Mouse (Mus musculus) liver, embryonic 12.5 days (tissue): ENCODE data around the gene Eef1e1. TPM values are rescaled to one million over a fixed set of nuclear protein-coding genes. Genes with fewer than 3 reads are reported as not detected.

ENCODE experiments used
- ATAC-seq: fragments of 200-750 bp; cut with Nextera tagmentation; 2 replicates; pipeline ENCODE4 v1.8.0; 2017; ENCODE audit warnings: moderate number of reproducible peaks, mild to moderate bottlenecking, moderate library complexity
- H3K27ac ChIP-seq: fragments of 300-500 bp; sonication (generic); 2 replicates; pipeline ENCODE4 v1.5.1; 2016; ENCODE audit warnings: mild to moderate bottlenecking
- H3K27me3 ChIP-seq: fragments of 300-500 bp; sonication (generic); replicated peaks from 2 replicates; pipeline ENCODE4 v1.6.1; 2016; ENCODE audit warnings: mild to moderate bottlenecking, moderate library complexity
- H3K36me3 ChIP-seq: fragments of 300-500 bp; sonication (generic); 2 replicates; pipeline ENCODE4 v1.6.1; 2016; ENCODE audit warnings: mild to moderate bottlenecking, moderate library complexity
- H3K4me1 ChIP-seq: fragments of 300-500 bp; sonication (generic); 2 replicates; pipeline ENCODE4 v1.6.1; 2016
- H3K4me2 ChIP-seq: fragments of 300-500 bp; sonication (generic); 2 replicates; pipeline ENCODE4 v1.6.1; 2016; ENCODE audit warnings: mild to moderate bottlenecking, moderate library complexity
- H3K4me3 ChIP-seq: fragments of 300-500 bp; sonication (generic); 2 replicates; pipeline ENCODE4 v1.5.1; 2016; ENCODE audit warnings: mild to moderate bottlenecking, moderate library complexity
- H3K9ac ChIP-seq: fragments of 300-500 bp; sonication (generic); 2 replicates; pipeline ENCODE4 v1.6.1; 2016; ENCODE audit warnings: mild to moderate bottlenecking, moderate library complexity
- H3K9me3 ChIP-seq: fragments of 300-500 bp; sonication (generic); replicated peaks from 2 replicates; pipeline ENCODE4 v1.6.1; 2016; ENCODE audit warnings: mild to moderate bottlenecking, moderate library complexity
- WGBS: fragments of 180-500 bp; shearing (Covaris S2); methylation state at CpG from one replicate; pipeline ENCODE4 v1.1.7; 2016; ENCODE audit not compliant: insufficient replicate concordance; 5-methylcytosine and 5-hydroxymethylcytosine counted together
- polyA plus RNA-seq: library from polyadenylated mRNA; unstranded; fragments of >200 nt; fragmentation: Nextera tagmentation; extraction: Ambion mirVana; gene quantifications from 2 replicates; pipeline ENCODE4 v1.2.1, GENCODE M21; 2016

The Eef1e1 gene
- polyA plus RNA-seq, 1 experiment from 2014 or later: 62.2 TPM

DNA sequence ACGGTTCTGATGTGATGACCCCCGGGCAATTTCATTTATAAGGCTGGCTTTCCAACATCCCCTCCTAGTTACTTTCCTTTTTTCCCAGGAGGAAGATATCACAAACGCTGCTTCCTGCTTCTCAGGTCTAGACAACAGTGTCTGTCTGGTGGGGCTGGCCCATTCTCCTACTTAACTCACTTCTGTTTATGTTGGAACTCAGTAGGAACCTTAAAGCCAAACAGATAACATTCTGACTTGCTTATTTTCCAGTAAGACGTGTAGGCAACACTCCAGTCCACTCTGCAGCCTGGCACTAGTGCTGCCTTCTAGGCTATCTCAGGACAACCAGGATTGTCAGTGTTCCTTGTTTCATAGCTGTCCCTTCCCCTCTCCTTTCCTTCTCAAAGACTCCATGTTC, 9.8 kb downstream of the Eef1e1 start:
- Histone ChIP-seq H3K27ac (no peak overlapping the region), H3K4me1 (no peaks in the 10 kb centered on the region), H3K4me3 (no peak overlapping the region), H3K27me3 (no peaks in the 10 kb centered on the region), H3K9ac (no peak overlapping the region), H3K36me3 (peaks cover 97% of the 10 kb centered on the region), H3K4me2 (no peak overlapping the region), H3K9me3 (no peaks in the 10 kb centered on the region)
- no peak for ATAC-seq
- 74% methylated on average over 4 of the region's 4 CpGs for WGBS

DNA sequence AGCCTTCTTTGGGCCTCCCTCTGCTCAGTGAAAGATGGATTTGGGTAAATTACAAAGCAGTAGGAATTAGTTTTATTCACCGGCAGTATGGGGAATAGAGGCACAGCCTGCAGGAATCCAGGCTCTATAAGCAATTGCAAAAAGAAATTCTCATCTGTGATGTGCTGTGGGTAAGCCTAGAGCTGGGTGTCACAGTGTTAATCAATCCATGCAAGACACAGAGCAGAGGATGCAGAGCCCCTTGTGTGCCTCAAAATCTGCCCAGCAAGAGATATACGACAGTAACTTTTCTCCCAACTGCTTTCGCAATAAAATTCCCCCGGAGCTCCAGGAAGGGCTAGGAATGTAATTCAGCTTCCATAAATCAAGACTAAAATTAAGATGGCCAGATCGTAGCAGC, 17.4 kb downstream of the Eef1e1 start:
- Histone ChIP-seq H3K9ac (no peak overlapping the region), H3K27me3 (no peaks in the 10 kb centered on the region), H3K36me3 (peaks cover 49% of the 10 kb centered on the region), H3K4me3 (no peak overlapping the region), H3K4me1 (no peaks in the 10 kb centered on the region), H3K4me2 (no peak overlapping the region), H3K27ac (no peak overlapping the region), H3K9me3 (no peaks in the 10 kb centered on the region)
- 88% methylated on average over 5 of the region's 5 CpGs for WGBS
- ATAC-seq: no peak

DNA sequence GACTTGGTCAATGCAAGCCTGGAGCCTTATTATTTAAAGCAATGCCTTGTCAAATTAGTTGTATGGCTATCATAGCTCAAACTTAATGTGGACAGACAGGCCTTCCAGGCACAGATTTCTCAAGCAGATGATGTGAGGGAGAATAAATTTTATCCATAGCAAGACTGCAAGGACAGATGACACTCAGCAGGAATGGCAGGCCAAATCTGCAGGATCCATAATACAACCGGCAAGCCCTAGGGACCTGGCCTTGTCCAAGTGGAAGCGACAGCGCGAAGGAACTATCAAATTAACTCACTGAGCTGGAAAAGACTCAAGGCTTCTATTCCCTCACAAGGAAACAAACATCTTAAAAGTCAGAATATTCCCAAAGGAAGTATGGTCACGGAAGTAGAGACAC, 17.9 kb downstream of the Eef1e1 start:
- WGBS: 91% methylated on average over 5 of the region's 5 CpGs
- Histone ChIP-seq H3K4me3 (no peak overlapping the region), H3K9me3 (no peaks in the 10 kb centered on the region), H3K4me1 (no peaks in the 10 kb centered on the region), H3K27me3 (no peaks in the 10 kb centered on the region), H3K4me2 (no peak overlapping the region), H3K27ac (no peak overlapping the region), H3K36me3 (peaks cover 45% of the 10 kb centered on the region), H3K9ac (no peak overlapping the region)
- no peak for ATAC-seq

DNA sequence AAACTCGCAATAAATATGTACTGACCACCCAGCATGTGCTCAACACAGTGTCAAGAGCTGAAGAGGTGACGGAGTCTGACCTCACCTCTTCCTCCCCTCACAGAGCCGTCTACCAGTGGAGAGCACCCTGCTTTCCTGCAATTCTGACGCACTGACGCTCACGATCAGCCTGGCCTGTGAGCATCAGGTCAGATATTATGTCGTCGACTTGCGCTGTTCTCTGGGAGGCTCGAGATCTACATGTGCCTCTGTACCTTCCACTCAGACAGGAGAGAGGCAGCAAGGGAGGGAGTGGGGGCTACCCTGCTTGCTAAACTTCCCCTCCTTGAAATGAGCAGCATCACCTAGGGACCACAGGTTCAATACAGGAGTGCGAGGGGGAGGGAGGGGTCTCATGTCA, 20.2 kb downstream of the Eef1e1 start:
- H3K4me3 ChIP-seq: no peak overlapping the region
- no peak overlapping the region for H3K9ac ChIP-seq
- ATAC-seq: no peak
- no peak overlapping the region for H3K27ac ChIP-seq
- no peak overlapping the region for H3K4me2 ChIP-seq
- H3K9me3 ChIP-seq: no peaks in the 10 kb centered on the region
- no peaks in the 10 kb centered on the region for H3K27me3 ChIP-seq
- H3K36me3 ChIP-seq: peaks cover 24% of the 10 kb centered on the region
- 68% methylated on average over 11 of the region's 11 CpGs for WGBS
- peaks cover 7% of the 10 kb centered on the region for H3K4me1 ChIP-seq

DNA sequence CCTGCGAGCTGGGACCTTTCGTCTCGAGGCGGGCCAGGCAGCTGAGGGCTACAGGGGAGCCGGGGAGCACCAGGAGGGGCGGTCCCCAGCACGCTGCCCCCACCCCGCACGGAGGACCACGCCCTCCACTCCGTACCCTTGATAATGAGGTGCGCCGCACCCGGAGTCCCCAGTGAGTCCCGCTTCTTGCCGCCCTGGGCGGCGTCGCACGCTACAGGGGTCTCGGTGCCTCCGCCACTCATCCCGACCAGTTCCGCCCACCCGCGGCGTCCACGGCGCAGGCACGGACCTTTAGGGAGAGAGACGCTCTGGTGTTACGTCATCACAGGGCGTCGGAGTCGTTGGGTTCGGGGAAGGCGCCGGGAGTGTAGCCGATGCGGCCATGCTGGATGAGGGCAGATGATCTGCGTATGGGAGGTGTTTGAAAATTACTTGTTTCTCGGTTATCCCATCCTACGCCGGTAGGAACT, 24.0 kb downstream of the Eef1e1 start, which contains the start of gene Bloc1s5:
Bloc1s5 (minus strand) TSS at position 310 of the 470 bp plus-strand sequence.
- WGBS: under 1% methylated on average over 41 of the region's 44 CpGs
- H3K9me3 ChIP-seq: no peaks in the 10 kb centered on the region
- peak; percentile 92 for ATAC-seq
- H3K36me3 ChIP-seq: peaks cover 7% of the 10 kb centered on the region
- H3K4me3 ChIP-seq: peak within 1 kb of the TSS; percentile 68
- H3K4me2 ChIP-seq: peak within 1 kb of the TSS; percentile 75
- H3K27me3 ChIP-seq: no peaks in the 10 kb centered on the region
- peaks cover 32% of the 10 kb centered on the region for H3K4me1 ChIP-seq
- peak within 1 kb of the TSS; percentile 83 for H3K9ac ChIP-seq
- H3K27ac ChIP-seq: peak within 1 kb of the TSS; percentile 96

DNA sequence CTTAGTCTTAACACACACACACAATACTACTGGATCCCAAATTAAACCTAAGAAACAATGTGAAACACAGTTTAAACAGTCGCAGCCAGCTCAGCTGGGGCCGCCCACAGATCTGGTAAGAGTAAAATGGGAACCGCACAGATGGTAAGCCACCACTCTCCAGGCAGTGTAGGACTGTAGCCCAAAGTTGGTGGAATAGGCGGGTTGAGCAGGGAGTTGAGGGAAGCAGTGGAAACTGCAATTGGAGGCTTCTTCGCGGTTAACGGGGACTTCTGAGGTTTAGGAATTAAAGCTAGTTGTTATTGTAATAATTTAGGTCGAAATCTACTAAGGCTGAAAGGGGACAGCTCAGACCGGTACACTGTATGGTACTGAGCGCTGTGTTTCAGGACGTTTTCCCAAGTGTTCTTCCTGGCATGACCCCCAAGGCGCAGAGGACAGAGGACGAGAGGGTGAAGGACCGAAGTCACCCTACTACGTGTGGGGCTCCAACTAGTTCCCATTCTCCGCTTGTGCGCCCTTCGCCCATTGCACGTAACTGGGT, 24.5 kb downstream of the Eef1e1 start:
- peak; percentile 55 for ATAC-seq
- Histone ChIP-seq H3K4me2 (peak overlapping the region; percentile 75), H3K9ac (peak overlapping the region; percentile 83), H3K9me3 (no peaks in the 10 kb centered on the region), H3K36me3 (peaks cover 7% of the 10 kb centered on the region), H3K27me3 (no peaks in the 10 kb centered on the region), H3K4me1 (peaks cover 32% of the 10 kb centered on the region), H3K27ac (peak overlapping the region; percentile 96), H3K4me3 (peak overlapping the region; percentile 68)
- WGBS: under 1% methylated on average over 19 of the region's 19 CpGs

DNA sequence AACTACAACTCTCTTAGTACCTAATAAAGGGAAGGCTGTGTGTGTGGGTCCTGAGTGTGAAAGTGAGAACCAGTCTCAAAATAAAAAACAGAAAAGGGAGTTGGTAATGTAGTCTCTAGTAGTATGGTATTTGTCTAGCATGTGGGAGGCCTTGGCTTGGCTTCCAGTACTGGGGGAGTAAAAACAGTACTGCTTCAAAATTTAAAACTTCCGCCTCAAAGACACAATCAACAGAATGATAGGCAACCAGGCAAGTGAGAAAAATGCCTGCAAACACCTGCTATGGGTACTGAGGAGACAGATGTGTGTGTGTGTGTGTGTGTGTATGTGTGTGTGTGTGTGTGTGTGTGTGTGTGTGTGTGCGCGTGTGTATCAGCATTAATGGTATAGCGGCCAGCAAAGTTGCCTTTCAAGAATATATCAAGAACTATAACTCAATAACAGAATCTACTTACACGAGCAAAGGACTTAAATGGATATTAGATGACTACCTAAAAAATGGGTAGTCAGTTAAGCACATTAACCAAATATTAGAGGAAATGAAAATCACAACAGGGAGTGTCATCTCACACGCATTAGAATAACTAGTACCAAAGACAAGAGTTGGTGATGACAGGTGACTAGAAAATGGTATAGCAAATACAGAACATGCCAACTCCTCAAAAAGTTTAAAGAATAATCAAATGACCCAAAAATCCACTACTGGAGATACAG, 25.4 kb downstream of the Eef1e1 start:
- peaks cover 32% of the 10 kb centered on the region for H3K4me1 ChIP-seq
- no peak for ATAC-seq
- peak overlapping the region; percentile 83 for H3K9ac ChIP-seq
- peaks cover 13% of the 10 kb centered on the region for H3K36me3 ChIP-seq
- H3K9me3 ChIP-seq: no peaks in the 10 kb centered on the region
- peak overlapping the region; percentile 96 for H3K27ac ChIP-seq
- peak overlapping the region; percentile 75 for H3K4me2 ChIP-seq
- WGBS: 73% methylated on average over 6 of the region's 6 CpGs
- peak overlapping the region; percentile 68 for H3K4me3 ChIP-seq
- H3K27me3 ChIP-seq: no peaks in the 10 kb centered on the region

DNA sequence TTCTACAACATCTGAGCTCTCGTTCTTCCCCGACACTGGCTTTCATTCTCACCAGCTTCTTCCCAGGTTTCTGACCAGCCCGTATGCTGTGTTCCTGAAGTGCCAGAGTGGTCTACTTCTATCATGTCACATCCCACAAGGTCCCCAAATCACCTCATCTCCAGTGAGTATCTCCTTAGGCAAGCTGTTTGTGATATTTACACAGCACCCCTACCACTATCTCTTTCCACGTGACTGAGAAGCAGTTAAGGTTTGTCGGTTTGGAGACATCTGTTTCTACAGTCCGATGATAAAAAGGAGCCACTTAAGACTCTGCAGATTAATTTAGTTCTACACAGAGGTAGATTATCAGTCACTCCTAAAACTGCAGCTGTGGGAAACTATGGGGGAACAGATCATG, 26.3 kb downstream of the Eef1e1 start:
- ATAC-seq: peak; percentile 68
- H3K27ac ChIP-seq: peak overlapping the region; percentile 84
- no peaks in the 10 kb centered on the region for H3K27me3 ChIP-seq
- H3K36me3 ChIP-seq: peaks cover 13% of the 10 kb centered on the region
- H3K4me2 ChIP-seq: peak overlapping the region; percentile 45
- H3K9ac ChIP-seq: peak overlapping the region; percentile 42; the same call in 1 of the 2 replicates
- no peaks in the 10 kb centered on the region for H3K9me3 ChIP-seq
- WGBS: 33% methylated on average over 6 of the region's 6 CpGs
- peak overlapping the region; percentile 3; the same call in 1 of the 2 replicates for H3K4me3 ChIP-seq
- H3K4me1 ChIP-seq: peaks cover 32% of the 10 kb centered on the region

DNA sequence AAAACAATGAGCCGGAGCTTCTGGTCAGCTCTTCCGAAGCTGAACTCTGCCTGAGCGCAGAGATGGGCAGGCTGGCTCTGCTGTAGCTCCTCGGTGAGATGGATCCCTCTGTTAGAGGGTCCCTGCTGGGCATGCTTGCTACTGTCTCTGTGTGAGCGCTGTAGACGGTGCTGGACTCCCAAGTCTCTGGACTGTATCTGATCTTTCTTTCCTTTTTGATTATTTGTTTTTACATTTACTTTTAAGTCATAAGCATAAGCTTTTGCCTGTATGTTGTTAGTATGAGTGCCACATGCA, 32.7 kb downstream of the Eef1e1 start:
- Histone ChIP-seq H3K27me3 (no peaks in the 10 kb centered on the region), H3K36me3 (peaks cover 30% of the 10 kb centered on the region), H3K4me3 (no peak overlapping the region), H3K27ac (no peak overlapping the region), H3K9ac (no peak overlapping the region), H3K4me1 (peaks cover 15% of the 10 kb centered on the region), H3K4me2 (no peak overlapping the region), H3K9me3 (no peaks in the 10 kb centered on the region)
- WGBS: 54% methylated on average over 6 of the region's 6 CpGs
- no peak for ATAC-seq

DNA sequence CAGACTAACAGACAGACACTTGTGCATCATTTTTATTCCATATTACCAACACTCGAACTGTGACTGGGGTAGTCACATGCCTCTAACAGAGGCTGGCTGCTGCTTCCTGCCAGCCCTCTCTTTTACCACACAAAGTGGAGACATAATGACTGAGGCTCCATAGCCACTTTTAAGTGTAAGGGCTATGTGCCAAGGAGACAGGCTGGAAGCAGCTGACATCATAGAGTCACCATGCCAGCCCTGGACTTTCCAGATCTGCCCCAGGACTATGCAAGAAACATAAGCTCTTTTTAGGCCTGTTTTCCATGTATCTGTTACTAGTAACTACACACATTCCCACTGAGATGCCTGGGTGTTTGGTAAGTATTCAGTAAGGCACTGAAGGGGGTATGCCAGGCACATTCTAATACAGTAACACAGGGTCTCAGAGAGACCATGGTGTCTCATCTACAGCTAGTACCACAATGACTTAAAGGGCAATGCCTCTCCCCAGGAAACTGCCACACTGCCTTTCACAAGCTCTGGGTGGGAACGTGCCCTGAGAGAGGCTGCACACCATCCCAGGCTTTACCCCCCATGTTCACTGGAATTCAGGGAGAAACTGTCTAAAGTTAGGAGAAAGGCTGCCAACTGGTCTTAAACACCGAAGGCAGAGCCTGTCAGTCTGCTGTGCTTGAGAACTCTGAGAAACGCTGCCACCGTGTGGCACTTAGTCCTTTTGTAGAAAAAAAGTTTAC, 33.2 kb downstream of the Eef1e1 start:
- Histone ChIP-seq H3K27ac (no peak overlapping the region), H3K9me3 (no peaks in the 10 kb centered on the region), H3K36me3 (peaks cover 33% of the 10 kb centered on the region), H3K9ac (no peak overlapping the region), H3K27me3 (no peaks in the 10 kb centered on the region), H3K4me2 (no peak overlapping the region), H3K4me3 (no peak overlapping the region), H3K4me1 (peaks cover 11% of the 10 kb centered on the region; the same call in 1 of the 2 replicates)
- WGBS: 35% methylated on average over 5 of the region's 5 CpGs
- ATAC-seq: no peak

DNA sequence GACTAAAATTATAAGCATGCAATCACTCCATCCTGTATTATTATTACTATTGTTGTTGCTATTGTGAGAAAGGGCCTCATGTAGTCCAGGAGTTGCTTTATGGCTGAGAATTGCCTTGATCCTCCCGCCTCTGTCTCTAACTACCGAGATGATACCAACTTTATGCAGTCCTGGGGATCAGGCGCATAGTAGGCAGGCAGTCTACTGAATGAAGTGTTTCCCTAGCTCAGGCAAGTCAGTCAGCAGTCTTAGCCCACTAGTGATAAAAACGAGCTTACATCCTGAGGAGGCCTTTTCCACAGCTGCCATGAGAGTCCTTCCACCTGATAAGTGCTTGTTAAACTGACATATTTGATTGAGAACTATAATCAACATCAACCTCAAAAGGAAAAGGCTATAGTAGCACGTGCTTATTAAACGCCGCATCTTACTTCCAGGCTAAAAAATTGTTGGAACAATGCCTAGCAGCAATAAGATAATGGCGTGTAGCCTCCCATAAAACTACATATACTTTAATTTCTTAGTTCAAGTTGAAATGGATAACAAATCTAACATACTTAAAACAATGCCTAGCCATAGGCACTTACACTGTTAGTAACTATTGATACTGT, 34.5 kb downstream of the Eef1e1 start:
- Histone ChIP-seq H3K27me3 (no peaks in the 10 kb centered on the region), H3K4me2 (no peak overlapping the region), H3K9ac (no peak overlapping the region), H3K9me3 (no peaks in the 10 kb centered on the region), H3K4me1 (peaks cover 11% of the 10 kb centered on the region; the same call in 1 of the 2 replicates), H3K4me3 (no peak overlapping the region), H3K27ac (no peak overlapping the region), H3K36me3 (peaks cover 26% of the 10 kb centered on the region)
- 79% methylated on average over 8 of the region's 8 CpGs for WGBS
- ATAC-seq: no peak

DNA sequence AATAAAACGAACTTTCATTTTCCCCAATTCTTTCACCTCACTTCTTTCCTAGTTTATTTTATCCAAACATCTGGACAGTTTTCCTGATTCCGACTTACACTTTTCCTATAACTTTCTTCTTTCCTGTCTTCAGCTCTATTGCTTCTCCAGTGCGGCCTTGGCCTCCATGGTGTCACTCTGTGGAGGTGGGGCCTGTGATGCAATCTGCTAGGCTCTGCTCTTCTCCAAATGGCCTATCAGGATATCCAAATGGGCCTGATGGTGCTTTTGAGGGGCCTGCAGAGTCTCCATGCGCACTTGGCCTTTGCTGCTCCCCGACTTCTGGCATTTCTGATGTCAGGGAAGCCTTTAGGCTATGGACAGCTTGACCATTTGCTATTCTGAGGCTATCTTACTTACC, 35.6 kb downstream of the Eef1e1 start:
- Histone ChIP-seq H3K4me2 (no peak overlapping the region), H3K27ac (no peak overlapping the region), H3K9me3 (no peaks in the 10 kb centered on the region), H3K4me3 (no peak overlapping the region), H3K9ac (no peak overlapping the region), H3K36me3 (peaks cover 27% of the 10 kb centered on the region), H3K27me3 (no peaks in the 10 kb centered on the region), H3K4me1 (peaks cover 11% of the 10 kb centered on the region; the same call in 1 of the 2 replicates)
- no peak; the same call in 1 of the 2 replicates for ATAC-seq
- 70% methylated on average over 5 of the region's 5 CpGs for WGBS
